Mouse (Mus musculus) limb, embryonic 12.5 days (tissue): Measurements from ENCODE around the gene Olfr360. TPM values are rescaled to one million over a fixed set of nuclear protein-coding genes. Genes with fewer than 3 reads are reported as not detected.
"Not testable (repeated sequence)": the region's sequence is repeated elsewhere in the genome, so short reads cannot be mapped to it uniquely, and the experiment has no call there.

Experiments used
- ATAC-seq: fragments of 200-750 bp; cut with Nextera tagmentation; 2 replicates; pipeline ENCODE4 v1.8.0; 2017; ENCODE audit warnings: low read depth, moderate TSS enrichment; ENCODE audit not compliant: insufficient number of reproducible peaks, insufficient read depth, low FRiP score, low TSS enrichment
- H3K27ac ChIP-seq: fragments of 300-500 bp; sonication (generic); 2 replicates; pipeline ENCODE4 v1.5.1; 2016; ENCODE audit warnings: mild to moderate bottlenecking, moderate library complexity
- H3K27me3 ChIP-seq: fragments of 300-500 bp; sonication (generic); 2 replicates; pipeline ENCODE4 v1.6.1; 2016; ENCODE audit warnings: mild to moderate bottlenecking, moderate library complexity
- H3K36me3 ChIP-seq: fragments of 300-500 bp; sonication (generic); 2 replicates; pipeline ENCODE4 v1.6.1; 2016; ENCODE audit warnings: mild to moderate bottlenecking, moderate library complexity
- H3K4me1 ChIP-seq: fragments of 300-500 bp; sonication (generic); replicated peaks from 2 replicates; pipeline ENCODE4 v1.6.1; 2016
- H3K4me2 ChIP-seq: fragments of 300-500 bp; sonication (generic); 2 replicates; pipeline ENCODE4 v1.6.1; 2016; ENCODE audit warnings: mild to moderate bottlenecking, moderate library complexity
- H3K4me3 ChIP-seq: fragments of 300-500 bp; sonication (generic); replicated peaks from 2 replicates; pipeline ENCODE4 v1.5.1; 2016; ENCODE audit warnings: mild to moderate bottlenecking
- H3K9ac ChIP-seq: fragments of 300-500 bp; sonication (generic); replicated peaks from 2 replicates; pipeline ENCODE4 v1.6.1; 2016; ENCODE audit warnings: mild to moderate bottlenecking, moderate library complexity
- H3K9me3 ChIP-seq: fragments of 300-500 bp; sonication (generic); 2 replicates; pipeline ENCODE4 v1.6.1; 2016; ENCODE audit warnings: mild to moderate bottlenecking, moderate library complexity
- WGBS: fragments of 180-500 bp; shearing (Covaris S2); methylation state at CpG from one replicate; pipeline ENCODE4 v1.1.7; 2016; 5-methylcytosine and 5-hydroxymethylcytosine counted together
- polyA plus RNA-seq: library from polyadenylated mRNA; unstranded; fragments of >200 nt; fragmentation: Nextera tagmentation; extraction: Ambion mirVana; gene quantifications from 2 replicates; pipeline ENCODE4 v1.2.1, GENCODE M21; 2016

The Olfr360 gene
- not detected in 2 replicates for polyA plus RNA-seq

DNA sequence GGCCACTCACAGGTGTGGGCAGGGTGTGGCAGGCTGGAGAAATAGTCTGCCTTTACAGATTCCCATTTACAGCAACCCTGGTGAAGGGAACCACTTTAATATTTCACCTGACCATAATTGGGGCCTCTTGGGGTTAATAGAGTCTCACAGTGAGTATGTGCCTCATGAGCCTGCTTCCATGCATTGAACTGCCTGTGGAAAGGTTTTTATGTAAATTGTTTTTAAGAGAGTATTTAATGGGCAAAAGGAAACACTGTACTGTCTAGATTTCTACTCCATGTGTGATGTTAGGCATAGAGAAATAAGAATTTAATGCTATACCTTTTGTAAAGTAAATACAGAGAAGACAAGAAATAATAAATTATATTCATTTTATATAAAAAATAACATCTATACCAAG is at the start of gene Olfr360:
Gene Olfr360 (plus strand): TSS at position 301 of the 400 bp plus-strand sequence.
- no peaks in the 10 kb centered on the region for H3K27me3 ChIP-seq
- no peak within 1 kb of the TSS for H3K9ac ChIP-seq
- peaks cover 23% of the 10 kb centered on the region; the same call in 1 of the 2 replicates for H3K9me3 ChIP-seq
- H3K4me3 ChIP-seq, result no peak within 1 kb of the TSS
- H3K4me1 ChIP-seq, result no peaks in the 10 kb centered on the region
- H3K27ac ChIP-seq, result no peak within 1 kb of the TSS
- no peaks in the 10 kb centered on the region for H3K36me3 ChIP-seq
- ATAC-seq, result no peak
- H3K4me2 ChIP-seq, result no peak within 1 kb of the TSS

- not testable (repeated sequence) for H3K36me3 ChIP-seq, H3K4me2 ChIP-seq, H3K27ac ChIP-seq, H3K9ac ChIP-seq, H3K27me3 ChIP-seq, H3K4me3 ChIP-seq, ATAC-seq, H3K4me1 ChIP-seq
- 72% methylated on average over 1 of the region's 1 CpGs for WGBS
- H3K9me3 ChIP-seq, result 0 out of 2 replicates have a peak, but pooled peaks cover 11% of the 10 kb centered on the region
These were observed 23.6 kb downstream of the Olfr360 start, which contains the start of gene Olfr361 for GRCm38 (mm10) chr2:37089190-37089589. Olfr361 (minus strand) TSS chr2:37089290.

DNA sequence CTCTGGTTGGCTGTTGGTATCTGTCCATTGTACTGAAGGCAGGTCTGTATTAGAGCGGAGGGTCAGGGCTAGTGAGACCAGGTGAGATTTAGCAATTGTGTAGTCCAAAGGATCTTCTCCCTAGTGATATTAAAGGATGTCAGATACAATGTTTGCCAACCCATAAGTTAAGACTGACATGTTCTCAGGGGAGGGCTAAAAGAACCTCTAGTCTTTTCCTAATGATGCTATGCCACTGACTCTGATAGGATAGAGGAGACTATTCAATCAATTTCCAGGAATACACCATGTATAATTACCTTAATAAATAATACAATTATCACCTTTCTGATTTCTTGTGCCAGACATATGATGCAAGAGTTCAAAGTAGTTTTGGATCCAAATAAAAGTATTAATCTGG is 52.3 kb downstream of the Olfr360 start, which contains the start of gene Olfr362:
Gene Olfr362 (minus strand): TSS at position 101 of the 400 bp plus-strand sequence.
- H3K4me2 ChIP-seq, result no peak within 1 kb of the TSS
- H3K9me3 ChIP-seq, result 0 out of 2 replicates have a peak, but pooled peaks cover 7% of the 10 kb centered on the region
- H3K4me1 ChIP-seq, result no peaks in the 10 kb centered on the region
- no peak within 1 kb of the TSS for H3K4me3 ChIP-seq
- H3K27ac ChIP-seq, result no peak within 1 kb of the TSS
- H3K27me3 ChIP-seq, result no peaks in the 10 kb centered on the region
- H3K9ac ChIP-seq, result no peak within 1 kb of the TSS
- ATAC-seq, result no peak
- H3K36me3 ChIP-seq, result no peaks in the 10 kb centered on the region
- WGBS, result 76% methylated on average over 1 of the region's 1 CpGs

Other genes starting within 250 kb of the Olfr360 start
- not detected in 2 replicates for gene Olfr3, start 248.7 kb upstream of the Olfr360 start, polyA plus RNA-seq
- not detected in 2 replicates for gene Olfr350, start 219.4 kb upstream of the Olfr360 start, polyA plus RNA-seq
- not detected in 2 replicates for gene Olfr351, start 203.1 kb upstream of the Olfr360 start, polyA plus RNA-seq
- not detected in 2 replicates for gene Olfr352, start 197.3 kb upstream of the Olfr360 start, polyA plus RNA-seq
- not detected in 2 replicates for gene Olfr353, start 172.8 kb upstream of the Olfr360 start, polyA plus RNA-seq
- gene Olfr354, start 160.1 kb upstream of the Olfr360 start, polyA plus RNA-seq, result not detected in 2 replicates
- not detected in 2 replicates for gene Olfr355, start 136.8 kb upstream of the Olfr360 start, polyA plus RNA-seq
- gene Olfr356, start 128.6 kb upstream of the Olfr360 start, polyA plus RNA-seq, result not detected in 2 replicates
- gene Olfr357, start 71.9 kb upstream of the Olfr360 start, polyA plus RNA-seq, result not detected in 2 replicates
- gene Olfr358, start 56.4 kb upstream of the Olfr360 start, polyA plus RNA-seq, result not detected in 2 replicates
- gene Olfr361, start 23.5 kb downstream of the Olfr360 start, polyA plus RNA-seq, result not detected in 2 replicates
- gene Olfr362, start 52.2 kb downstream of the Olfr360 start, polyA plus RNA-seq, result not detected in 2 replicates
- not detected in 2 replicates for gene Olfr364-ps1, start 73.6 kb downstream of the Olfr360 start, polyA plus RNA-seq
- not detected in 2 replicates for gene Olfr365, start 122.5 kb downstream of the Olfr360 start, polyA plus RNA-seq
- not detected in 2 replicates for gene Olfr366, start 145.8 kb downstream of the Olfr360 start, polyA plus RNA-seq